In the genomic region with DNA sequence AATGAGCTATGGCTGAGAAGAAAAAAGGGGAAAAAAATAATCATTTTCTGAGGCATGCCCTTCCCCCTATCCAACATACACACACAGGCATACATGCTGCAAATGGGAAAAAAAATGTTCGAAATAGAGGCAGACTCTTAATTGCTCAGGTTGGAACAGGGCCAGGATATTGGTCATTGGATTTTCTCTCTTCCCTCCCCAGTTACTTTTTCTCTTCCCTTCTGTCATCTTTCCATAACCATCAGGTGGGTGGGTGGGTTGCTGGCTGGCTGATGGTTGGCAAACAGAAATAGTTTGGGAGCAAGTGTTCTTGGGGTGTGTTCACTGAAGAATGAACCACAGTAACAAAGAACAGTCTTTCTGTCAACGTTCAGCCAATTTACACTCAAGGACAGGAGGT, we compare ENCODE assay signal across 17 mouse cellular contexts.
A peak's percentile ranks its signal among the peaks of the same experiment; 100 is the strongest.
DNase-seq lines count a peak whose midpoint lies in the region.
"Had no signal": no experiment of that assay in that cellular context is flagged by ENCODE, and none has a peak within 500 bp of the region (broad histone marks: within the 10 kb centered on the region; RNA-seq: fewer than 3 reads in every experiment).

No protein-coding gene starts in this region.

- DNase-seq in layer of hippocampus, adult 11-12 months (ENCODE audit: low spot score), result peak; percentile 56
- DNase-seq in layer of hippocampus, postnatal 25 days (ENCODE audit: extremely low spot score in 1 of 2, low spot score in 1 of 2), result no peak
- DNase-seq in brain, adult 2 months (ENCODE audit: low read depth, low spot score), result peak; percentile 66
- peak; percentile 44 to 62 for DNase-seq in layer of hippocampus, adult 8-10 months (ENCODE audit: low spot score in 2 of 2)
- peak; percentile 34 to 58 for DNase-seq in layer of hippocampus, postnatal 36 days
- DNase-seq in thymus, postnatal 0 days (ENCODE audit: low spot score), result no peak
- no peak for DNase-seq in lung, adult 18-20 months
- DNase-seq: cerebellum, adult 11 months; cerebellum, adult 9-11 months; embryo, embryonic 11 days; gastrocnemius, adult 2 months; heart, postnatal 10 days; kidney, adult 11 months; kidney, postnatal 14 days; lung, postnatal 36 days; thymus, adult 2 months; thymus, postnatal 4 days had no signal

Comparison
In these comparisons a context has a peak if more than half of its experiments do, and no peak if none do; other contexts are left out.
1. DNase-seq: peak in layer of hippocampus, adult 11-12 months (single experiment), brain, adult 2 months (single experiment), layer of hippocampus, adult 8-10 months (2 of 2) and layer of hippocampus, postnatal 36 days (2 of 2); none in layer of hippocampus, postnatal 25 days (0 of 2), thymus, postnatal 0 days (single experiment) and lung, adult 18-20 months (0 of 2).